Mouse (Mus musculus) midbrain, embryonic 11.5 days (tissue): ENCODE measurements at regions not wholly inside any gene's neighbourhood (a gene's known extent, or its start where the extent isn't known, plus 50 kb on each side); places are given as distances from the start of the nearest gene placed in this dataset.
"Not testable (repeated sequence)": the region's sequence is repeated elsewhere in the genome, so short reads cannot be mapped to it uniquely, and the experiment has no call there.

Source experiments
- ATAC-seq: fragments of 200-750 bp; cut with Nextera tagmentation; 2 replicates; pipeline ENCODE4 v1.8.0; 2017; ENCODE audit warnings: moderate TSS enrichment, moderate library complexity; ENCODE audit not compliant: low FRiP score
- DNase-seq: peaks from one replicate; pipeline ENCODE4 v3.0.0; 2015; ENCODE audit warnings: low spot score; ENCODE audit errors: missing footprints
- H3K27ac ChIP-seq: fragments of 300-500 bp; sonication (generic); 2 replicates; pipeline ENCODE4 v1.5.1; 2014; ENCODE audit warnings: low read depth, low read length
- H3K27me3 ChIP-seq: fragments of 300-500 bp; sonication (generic); 2 replicates; pipeline ENCODE4 v1.6.1; 2014; ENCODE audit warnings: mild to moderate bottlenecking, low read length, moderate library complexity, mixed read lengths; ENCODE audit not compliant: control insufficient read depth, insufficient read depth
- H3K36me3 ChIP-seq: fragments of 300-500 bp; sonication (generic); 2 replicates; pipeline ENCODE4 v1.6.1; 2014; ENCODE audit warnings: mild to moderate bottlenecking, low read length, moderate library complexity, mixed read lengths; ENCODE audit not compliant: control insufficient read depth, insufficient read depth
- H3K4me1 ChIP-seq: fragments of 300-500 bp; sonication (generic); 2 replicates; pipeline ENCODE4 v1.6.1; 2014; ENCODE audit warnings: low read length; ENCODE audit not compliant: control insufficient read depth, insufficient read depth
- H3K4me2 ChIP-seq: fragments of 300-500 bp; sonication (generic); 2 replicates; pipeline ENCODE4 v1.6.1; 2014; ENCODE audit warnings: mild to moderate bottlenecking, moderate library complexity
- H3K4me3 ChIP-seq: fragments of 300-500 bp; sonication (generic); 2 replicates; pipeline ENCODE4 v1.5.1; 2014; ENCODE audit warnings: low read depth, low read length
- H3K9ac ChIP-seq: fragments of 300-500 bp; sonication (generic); 2 replicates; pipeline ENCODE4 v1.6.1; 2014; ENCODE audit warnings: low read length
- H3K9me3 ChIP-seq: fragments of 300-500 bp; sonication (generic); 2 replicates; pipeline ENCODE4 v1.6.1; 2016; ENCODE audit warnings: low read length; ENCODE audit not compliant: control insufficient read depth
- WGBS: fragments of 180-500 bp; shearing (Covaris S2); extraction: QIAGEN DNeasy Blood & Tissue Kit; methylation state at CpG from one replicate; pipeline ENCODE4 v1.1.7; 2014; 5-methylcytosine and 5-hydroxymethylcytosine counted together

- Histone ChIP-seq H3K36me3 (no peaks in the 10 kb centered on the region), H3K27me3 (no peaks in the 10 kb centered on the region), H3K4me2 (no peak overlapping the region), H3K9me3 (no peaks in the 10 kb centered on the region; the same call in 1 of the 2 replicates), H3K9ac (no peak overlapping the region), H3K4me3 (no peak overlapping the region), H3K27ac (no peak overlapping the region), H3K4me1 (no peaks in the 10 kb centered on the region)
- no peak for DNase-seq
- ATAC-seq: no peak
- 78% methylated on average over 2 of the region's 2 CpGs for WGBS
Measured at GRCm38 (mm10) chr16:20990524-20990923, 163.3 kb downstream of the Teddm3 start.

DNA sequence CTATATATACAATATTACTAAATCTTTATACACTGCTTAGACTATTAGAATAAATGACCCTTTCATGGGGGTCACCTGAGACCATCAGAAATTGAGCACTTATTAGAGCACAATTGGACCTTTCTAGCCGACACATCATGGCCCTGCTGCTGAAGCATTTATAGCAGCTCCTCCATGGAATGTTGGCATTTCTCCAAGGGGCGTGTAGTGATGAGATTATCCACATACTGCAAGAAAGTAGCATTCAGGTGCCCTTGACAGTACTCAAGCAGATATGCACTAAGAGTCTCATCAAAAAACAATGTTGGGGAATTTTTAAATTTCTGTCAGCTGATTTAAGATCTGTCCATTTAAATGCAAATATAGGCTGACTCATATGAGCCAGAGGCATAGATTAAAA is 178.4 kb downstream of the Teddm3 start:
- 83% methylated on average over 2 of the region's 2 CpGs for WGBS
- no peak overlapping the region for H3K4me2 ChIP-seq
- H3K27me3 ChIP-seq: no peaks in the 10 kb centered on the region
- no peaks in the 10 kb centered on the region for H3K36me3 ChIP-seq
- H3K27ac ChIP-seq: no peak overlapping the region
- no peak overlapping the region for H3K9ac ChIP-seq
- H3K4me3 ChIP-seq: no peak overlapping the region
- DNase-seq: no peak
- no peaks in the 10 kb centered on the region for H3K9me3 ChIP-seq
- H3K4me1 ChIP-seq: no peaks in the 10 kb centered on the region
- ATAC-seq: no peak

DNA sequence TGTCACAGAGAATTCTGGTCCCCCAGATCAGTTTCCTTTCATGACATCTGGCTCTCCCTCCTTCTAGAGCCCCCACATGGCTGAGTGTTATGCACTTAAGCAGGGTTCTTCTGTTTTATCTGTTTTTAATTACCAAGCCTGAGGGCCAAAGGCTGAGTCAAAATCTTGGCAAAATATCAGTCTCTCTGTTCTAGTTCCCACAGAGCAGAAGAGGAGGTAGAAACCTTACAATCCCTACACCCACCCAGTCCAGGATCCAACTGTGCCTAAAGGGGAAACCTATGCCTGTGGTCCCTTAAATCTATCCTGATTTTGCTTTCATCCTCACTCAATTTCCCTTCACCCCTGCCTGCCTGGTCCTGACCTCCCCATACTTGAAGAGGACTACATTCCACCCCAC is 181.4 kb downstream of the Teddm3 start:
- Histone ChIP-seq H3K27me3 (no peaks in the 10 kb centered on the region), H3K4me2 (no peak overlapping the region), H3K36me3 (no peaks in the 10 kb centered on the region), H3K9me3 (no peaks in the 10 kb centered on the region), H3K27ac (no peak overlapping the region), H3K4me3 (no peak overlapping the region), H3K4me1 (no peaks in the 10 kb centered on the region), H3K9ac (no peak overlapping the region)
- DNase-seq (no peak), ATAC-seq (no peak)

- no peaks in the 10 kb centered on the region for H3K27me3 ChIP-seq
- ATAC-seq (no peak), DNase-seq (no peak)
- H3K9me3 ChIP-seq: no peaks in the 10 kb centered on the region
- H3K9ac ChIP-seq: no peak overlapping the region
- no peaks in the 10 kb centered on the region for H3K4me1 ChIP-seq
- no peak overlapping the region for H3K27ac ChIP-seq
- H3K4me2 ChIP-seq: no peak overlapping the region
- WGBS: 84% methylated on average over 10 of the region's 10 CpGs
- H3K4me3 ChIP-seq: no peak overlapping the region
- no peaks in the 10 kb centered on the region for H3K36me3 ChIP-seq
Measured at GRCm38 (mm10) chr16:20958905-20959304, 194.9 kb downstream of the Teddm3 start.

- ATAC-seq (no peak), DNase-seq (peak; percentile 37)
- no peak overlapping the region for H3K9ac ChIP-seq
- H3K4me1 ChIP-seq: no peaks in the 10 kb centered on the region
- 83% methylated on average over 1 of the region's 1 CpGs for WGBS
- H3K36me3 ChIP-seq: no peaks in the 10 kb centered on the region
- H3K27ac ChIP-seq: no peak overlapping the region
- no peaks in the 10 kb centered on the region for H3K9me3 ChIP-seq
- H3K4me3 ChIP-seq: no peak overlapping the region
- H3K4me2 ChIP-seq: no peak overlapping the region
- no peaks in the 10 kb centered on the region for H3K27me3 ChIP-seq
Measured at GRCm38 (mm10) chr16:20936722-20937121, 202.4 kb upstream of the Thpo start.

DNA sequence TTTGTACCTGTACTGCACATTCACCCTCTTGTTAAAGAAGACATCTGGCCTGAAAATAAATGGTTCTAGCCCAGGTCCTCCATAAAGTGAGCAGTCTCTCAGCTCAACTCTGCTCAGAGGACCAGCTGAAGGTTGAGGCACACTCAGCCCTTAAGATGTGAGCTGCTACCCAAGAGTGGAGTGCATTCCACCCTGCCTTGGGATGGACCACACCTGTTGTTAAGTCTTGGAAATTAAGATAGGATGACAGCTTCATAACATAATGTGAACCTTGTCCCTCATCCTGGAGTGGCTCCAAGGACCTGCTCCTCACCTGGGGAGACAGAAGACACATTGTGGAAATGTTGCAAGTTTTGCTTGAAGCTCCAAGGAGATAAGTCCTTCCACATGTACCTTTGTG is 200.5 kb upstream of the Thpo start:
- H3K27ac ChIP-seq, H3K9me3 ChIP-seq, H3K36me3 ChIP-seq, H3K4me2 ChIP-seq, H3K27me3 ChIP-seq, H3K4me3 ChIP-seq, ATAC-seq, H3K9ac ChIP-seq, DNase-seq, H3K4me1 ChIP-seq: not testable (repeated sequence)

DNA sequence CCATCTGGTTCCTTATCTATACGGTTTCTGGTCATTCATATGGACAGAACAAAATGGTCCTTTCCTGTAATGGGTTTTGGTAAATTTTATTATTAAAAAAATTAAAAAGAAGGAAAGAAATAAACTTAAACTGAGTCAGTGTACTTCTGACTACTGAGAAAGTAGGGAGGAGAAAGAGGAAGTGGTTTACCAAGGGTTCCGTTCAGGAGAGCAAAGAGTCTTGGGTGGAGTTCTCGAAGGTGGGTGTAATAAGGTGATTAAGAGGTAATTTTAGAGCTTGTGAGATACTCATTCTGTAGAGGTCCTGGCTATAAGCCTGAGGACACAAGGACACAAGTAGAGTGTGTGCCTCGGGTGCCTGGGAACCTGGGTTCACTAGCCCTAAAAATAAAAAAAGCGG is 195.7 kb upstream of the Thpo start:
- H3K4me3 ChIP-seq, ATAC-seq, H3K36me3 ChIP-seq, H3K27ac ChIP-seq, DNase-seq, H3K9me3 ChIP-seq, H3K9ac ChIP-seq, H3K4me1 ChIP-seq, H3K4me2 ChIP-seq, H3K27me3 ChIP-seq: not testable (repeated sequence)
- 90% methylated on average over 5 of the region's 5 CpGs for WGBS

GRCm38 (mm10) chr16:20925776-20926175 is 191.5 kb upstream of the Thpo start:
- DNase-seq: peak; percentile 72
- H3K9ac ChIP-seq, H3K4me3 ChIP-seq, H3K9me3 ChIP-seq, H3K27ac ChIP-seq, H3K4me2 ChIP-seq, H3K27me3 ChIP-seq, ATAC-seq, H3K36me3 ChIP-seq, H3K4me1 ChIP-seq: not testable (repeated sequence)

DNA sequence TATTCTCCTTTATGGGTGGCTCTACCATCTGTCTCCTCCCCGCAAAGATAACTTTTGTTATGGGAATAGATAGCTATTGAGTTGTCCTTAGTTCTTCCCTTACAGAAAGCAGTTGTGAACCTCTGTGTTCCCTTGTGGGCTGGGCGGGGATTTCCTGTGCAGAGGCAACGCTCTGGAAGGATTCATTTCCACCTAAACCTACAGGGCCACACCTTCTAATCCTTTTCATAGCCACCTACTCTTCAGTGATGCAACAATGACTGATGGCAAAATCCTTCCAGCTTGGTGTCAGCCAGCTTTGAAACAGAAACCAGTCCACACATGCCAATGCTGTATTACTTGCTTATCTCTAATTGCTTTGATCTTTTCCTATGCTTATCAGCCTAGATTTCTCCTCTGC is 176.6 kb upstream of the Thpo start:
- DNase-seq, H3K27ac ChIP-seq, H3K9me3 ChIP-seq, H3K4me2 ChIP-seq, H3K4me1 ChIP-seq, H3K36me3 ChIP-seq, H3K4me3 ChIP-seq, H3K9ac ChIP-seq, ATAC-seq, H3K27me3 ChIP-seq: not testable (repeated sequence)
- 78% methylated on average over 3 of the region's 3 CpGs for WGBS
